Mouse (Mus musculus) MEL (cell line): ENCODE results near the gene Psen1. TPM values are rescaled to one million over a fixed set of nuclear protein-coding genes. Genes with fewer than 3 reads are reported as not detected.

Source experiments
- DNase-seq: peaks from one replicate; pipeline ENCODE4 v3.0.0; 2011; ENCODE audit warnings: low read depth, low spot score
- H3K27ac ChIP-seq: 2 replicates; pipeline ENCODE4 v1.5.1; 2012; ENCODE audit warnings: low read depth, mild to moderate bottlenecking, control low read depth, low read length, moderate library complexity; ENCODE audit not compliant: control insufficient read depth
- H3K27me3 ChIP-seq, 2 experiments: fragments of 150-350 bp in 1 of 2; sonication (generic) in 1 of 2; 2 replicates each; pipeline ENCODE4 v1.6.1; 2012; ENCODE audit warnings: low read length in 2 of 2, mild to moderate bottlenecking in 2 of 2, improper control_type of control experiment in 1 of 2, moderate library complexity in 1 of 2; ENCODE audit not compliant: insufficient read depth in 2 of 2, control insufficient read depth in 1 of 2
- H3K36me3 ChIP-seq, 2 experiments: 2 replicates each; pipeline ENCODE4 v1.6.1; 2012 to 2014; ENCODE audit warnings: low read length in 2 of 2, improper control_type of control experiment in 1 of 2, inconsistent platforms in 1 of 2, mild to moderate bottlenecking in 1 of 2; ENCODE audit not compliant: insufficient read depth in 2 of 2, control insufficient read depth in 1 of 2
- H3K4me1 ChIP-seq, 2 experiments: fragments of 150-350 bp in 1 of 2; sonication (generic) in 1 of 2; 2 replicates each; pipeline ENCODE4 v1.6.1; 2012; ENCODE audit warnings: low read length in 2 of 2, improper control_type of control experiment in 1 of 2, mild to moderate bottlenecking in 1 of 2; ENCODE audit not compliant: insufficient read depth in 2 of 2, control insufficient read depth in 1 of 2
- H3K4me3 ChIP-seq, 2 experiments: fragments of 150-350 bp in 1 of 2; sonication (generic) in 1 of 2; 2 replicates each; pipeline ENCODE4 v1.5.1; 2012; ENCODE audit warnings: low read depth in 2 of 2, low read length in 2 of 2, mild to moderate bottlenecking in 2 of 2, moderate library complexity in 2 of 2, control low read depth in 1 of 2, improper control_type of control experiment in 1 of 2; ENCODE audit not compliant: control insufficient read depth in 1 of 2, insufficient read depth in 1 of 2
- H3K79me2 ChIP-seq: 2 replicates; pipeline ENCODE4 v1.6.1; 2012; ENCODE audit warnings: mild to moderate bottlenecking, low read length, moderate library complexity; ENCODE audit not compliant: control insufficient read depth, poor library complexity, insufficient read depth
- H3K9ac ChIP-seq: 2 replicates; pipeline ENCODE4 v1.6.1; 2012; ENCODE audit warnings: low read depth, mild to moderate bottlenecking, control low read depth, low read length, moderate library complexity; ENCODE audit not compliant: control insufficient read depth, poor library complexity, severe bottlenecking
- H3K9me3 ChIP-seq: fragments of 150-350 bp; sonication (generic); replicated peaks from 2 replicates; pipeline ENCODE4 v1.6.1; 2012; ENCODE audit warnings: mild to moderate bottlenecking, low read length, improper control_type of control experiment, moderate library complexity; ENCODE audit not compliant: insufficient read depth
- CHD1 ChIP-seq: IDR thresholded peaks from 2 replicates; pipeline ENCODE4 v1.6.1; 2012; ENCODE audit warnings: low read depth, mild to moderate bottlenecking, inconsistent platforms, low read length, improper control_type of control experiment
- CTCF ChIP-seq, 3 experiments: IDR thresholded peaks in 2 of 3; conservative IDR thresholded peaks in 1 of 3; 2 replicates each; pipeline ENCODE4 v1.5.1; 2011 to 2012; ENCODE audit warnings: low read length in 3 of 3, low read depth in 2 of 3, mild to moderate bottlenecking in 2 of 3, improper control_type of control experiment in 1 of 3, inconsistent platforms in 1 of 3, mixed read lengths in 1 of 3, moderate library complexity in 1 of 3; ENCODE audit not compliant: control insufficient read depth in 1 of 3, insufficient read depth in 1 of 3, poor library complexity in 1 of 3, severe bottlenecking in 1 of 3
- EP300 ChIP-seq, 2 experiments: IDR thresholded peaks; 2 replicates each; pipeline ENCODE4 v1.6.1; 2011; ENCODE audit warnings: improper control_type of control experiment in 2 of 2, low read length in 2 of 2, low read depth in 1 of 2, mild to moderate bottlenecking in 1 of 2
- ETS1 ChIP-seq: IDR thresholded peaks from 2 replicates; pipeline ENCODE4 v1.6.1; 2012; ENCODE audit warnings: low read depth, mild to moderate bottlenecking, inconsistent platforms, low read length, improper control_type of control experiment, moderate library complexity
- GATA1 ChIP-seq: IDR thresholded peaks from 2 replicates; pipeline ENCODE4 v1.6.1; 2011; ENCODE audit warnings: low read depth, low read length, improper control_type of control experiment
- MAFK ChIP-seq: IDR thresholded peaks from 2 replicates; pipeline ENCODE4 v1.6.1; 2011; ENCODE audit warnings: low read depth, mild to moderate bottlenecking, low read length, improper control_type of control experiment, borderline replicate concordance
- MXI1 ChIP-seq: IDR thresholded peaks from 2 replicates; pipeline ENCODE4 v1.6.1; 2011; ENCODE audit warnings: mild to moderate bottlenecking, low read depth, low read length, improper control_type of control experiment
- NELFE ChIP-seq: IDR thresholded peaks from 2 replicates; pipeline ENCODE4 v1.6.1; 2011; ENCODE audit warnings: low read depth, low read length, improper control_type of control experiment
- NRF1 ChIP-seq: IDR thresholded peaks from 2 replicates; pipeline ENCODE4 v1.6.1; 2014; ENCODE audit warnings: low read depth, mild to moderate bottlenecking, inconsistent platforms, low read length, improper control_type of control experiment, moderate library complexity; ENCODE audit not compliant: poor library complexity, insufficient read depth, severe bottlenecking
- POLR2A ChIP-seq, 2 experiments: IDR thresholded peaks; 2 replicates each; pipeline ENCODE4 v1.6.1; 2011 to 2012; ENCODE audit warnings: low read length in 2 of 2, mild to moderate bottlenecking in 2 of 2, control low read depth in 1 of 2, improper control_type of control experiment in 1 of 2, low read depth in 1 of 2, moderate library complexity in 1 of 2; ENCODE audit not compliant: control insufficient read depth in 1 of 2, insufficient read depth in 1 of 2, poor library complexity in 1 of 2
- POLR2AphosphoS2 ChIP-seq: IDR thresholded peaks from 2 replicates; pipeline ENCODE4 v1.6.1; 2011; ENCODE audit warnings: low read length, improper control_type of control experiment
- RAD21 ChIP-seq: IDR thresholded peaks from 2 replicates; pipeline ENCODE4 v1.6.1; 2011; ENCODE audit warnings: mild to moderate bottlenecking, low read depth, low read length, improper control_type of control experiment
- RCOR1 ChIP-seq: IDR thresholded peaks from 2 replicates; pipeline ENCODE4 v1.6.1; 2012; ENCODE audit warnings: low read depth, mild to moderate bottlenecking, inconsistent platforms, low read length, improper control_type of control experiment
- SIN3A ChIP-seq: IDR thresholded peaks from 2 replicates; pipeline ENCODE4 v1.6.1; 2012; ENCODE audit warnings: low read length, improper control_type of control experiment, inconsistent platforms
- TBP ChIP-seq: IDR thresholded peaks from 2 replicates; pipeline ENCODE4 v1.8.0; 2011; ENCODE audit warnings: low read depth, low read length, improper control_type of control experiment
- UBTF ChIP-seq: IDR thresholded peaks from 2 replicates; pipeline ENCODE4 v1.6.1; 2012; ENCODE audit warnings: low read depth, mild to moderate bottlenecking, inconsistent platforms, low read length, improper control_type of control experiment, moderate library complexity, borderline replicate concordance; ENCODE audit not compliant: insufficient read depth
- USF1 ChIP-seq: IDR thresholded peaks from 2 replicates; pipeline ENCODE4 v1.6.1; 2014; ENCODE audit warnings: low read depth, mild to moderate bottlenecking, inconsistent platforms, low read length, improper control_type of control experiment, moderate library complexity
- USF2 ChIP-seq, 2 experiments: IDR thresholded peaks; 2 replicates each; pipeline ENCODE4 v1.6.1; 2011 to 2012; ENCODE audit warnings: improper control_type of control experiment in 2 of 2, low read length in 2 of 2, borderline replicate concordance in 1 of 2, inconsistent platforms in 1 of 2, low read depth in 1 of 2, mild to moderate bottlenecking in 1 of 2; ENCODE audit not compliant: insufficient read depth in 1 of 2
- ZKSCAN1 ChIP-seq: IDR thresholded peaks from 2 replicates; pipeline ENCODE4 v1.6.1; 2012; ENCODE audit warnings: low read depth, mild to moderate bottlenecking, inconsistent platforms, low read length, improper control_type of control experiment, moderate library complexity
- ZNF384 ChIP-seq: IDR thresholded peaks from 2 replicates; pipeline ENCODE4 v1.6.1; 2012; ENCODE audit warnings: low read depth, mild to moderate bottlenecking, inconsistent platforms, low read length, improper control_type of control experiment
- polyA plus RNA-seq, 2 experiments: library from polyadenylated mRNA; stranded (reverse) in 1 of 2; unstranded in 1 of 2; fragments of >175 nt in 1 of 2; fragments of >200 nt in 1 of 2; gene quantifications; 2 replicates each; pipeline versions ENCODE4 v1.2.1 to v1.2.4; 2012; ENCODE audit warnings: low replicate concordance in 2 of 2, low read depth in 1 of 2; ENCODE audit not compliant: insufficient read length in 2 of 2, insufficient read depth in 1 of 2, missing spikeins in 1 of 2
- total RNA-seq: library from RNA; depleted of rRNA; stranded (reverse); fragments of 300-350 nt; gene quantifications from 2 replicates; pipeline ENCODE4 v1.2.3, GENCODE M21; 2012

The Psen1 gene
- total and polyA plus RNA-seq, 3 experiments, result 45.4 to 63.5 TPM; not detected in 1

- no peak for TF ChIP-seq UBTF
- peak; percentile 68 for TF ChIP-seq NRF1
Observed at GRCm38 (mm10) chr12:83687934-83688315, at the start of gene Psen1 (continued).

- H3K27me3 ChIP-seq, result no peaks in the 10 kb centered on the region
- H3K79me2 ChIP-seq, result peaks cover 40% of the 10 kb centered on the region
- H3K9ac ChIP-seq, result no peak overlapping the region
- TF ChIP-seq USF2 (IDR thresholded peaks at IDR 0.05; ENCODE audit: borderline replicate concordance in 1 of 2, insufficient read depth in 1 of 2, low read depth in 1 of 2, low read length in 2 of 2), result no peak
- TF ChIP-seq ZNF384, result peak; percentile 75
- peaks cover 39 to 64% of the 10 kb centered on the region in 2 experiments for H3K36me3 ChIP-seq
- DNase-seq, result no peak
- H3K27ac ChIP-seq, result no peak overlapping the region
- H3K4me1 ChIP-seq, result peaks cover 1 to 3% of the 10 kb centered on the region in 2 experiments; a peak in 3 of 4 replicates
- H3K4me3 ChIP-seq, result no peak overlapping the region
- H3K9me3 ChIP-seq, result no peaks in the 10 kb centered on the region
Observed at GRCm38 (mm10) chr12:83641233-83641632, 46.7 kb upstream of the Psen1 start.

- Histone ChIP-seq H3K4me1 (peaks cover 0 to 5% of the 10 kb centered on the region in 2 experiments; a peak in 2 of 4 replicates), H3K79me2 (peaks cover 26% of the 10 kb centered on the region), H3K4me3 (no peak overlapping the region), H3K36me3 (peaks cover 32 to 69% of the 10 kb centered on the region in 2 experiments), H3K9ac (no peak overlapping the region), H3K27ac (no peak overlapping the region), H3K27me3 (no peaks in the 10 kb centered on the region), H3K9me3 (no peaks in the 10 kb centered on the region)
- no peak for DNase-seq
- TF ChIP-seq UBTF (no peak), NELFE (no peak), USF1 (no peak), RAD21 (no peak), ZKSCAN1 (no peak), CTCF (IDR thresholded peaks at IDR 0.05 in 2 of 3, conservative IDR thresholded peaks at IDR 0.05 in 1 of 3; ENCODE audit: control insufficient read depth in 1 of 3, insufficient read depth in 1 of 3, low read depth in 2 of 3, low read length in 3 of 3, poor library complexity in 1 of 3, severe bottlenecking in 1 of 3) (no peak), SIN3A (no peak), MAFK (no peak), TBP (no peak)
Observed at GRCm38 (mm10) chr12:83643116-83643515, 44.8 kb upstream of the Psen1 start.

DNA sequence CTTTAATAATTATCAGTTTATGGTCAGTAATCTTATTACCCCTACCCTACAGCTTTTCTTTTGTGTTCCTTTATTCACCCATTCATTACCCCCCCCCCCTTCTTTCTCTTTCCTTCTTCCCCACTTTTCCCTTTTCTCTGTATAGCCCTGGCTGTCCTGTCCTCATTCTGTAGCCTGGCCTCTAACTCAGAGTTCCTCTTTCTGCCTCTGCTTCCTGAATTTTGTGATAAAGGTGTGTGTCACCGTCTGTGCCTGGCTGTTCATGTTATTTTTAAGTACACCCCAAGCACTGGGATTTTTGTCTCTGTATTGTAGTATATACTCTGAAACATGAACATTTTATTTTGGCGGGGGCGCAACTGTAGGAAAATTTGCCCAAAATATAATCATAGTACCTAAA is 37.6 kb upstream of the Psen1 start:
- peaks cover 5 to 16% of the 10 kb centered on the region in 2 experiments for H3K4me1 ChIP-seq
- peak; percentile 46; the same call in 1 of the 2 replicates for TF ChIP-seq GATA1
- no peak for TF ChIP-seq POLR2A (IDR thresholded peaks at IDR 0.05; ENCODE audit: control insufficient read depth in 1 of 2, insufficient read depth in 1 of 2, low read depth in 1 of 2, low read length in 2 of 2, poor library complexity in 1 of 2)
- TF ChIP-seq POLR2AphosphoS2, result 0 out of 2 replicates have a peak, but pooled peaks have one; percentile 10
- TF ChIP-seq NRF1, result no peak
- TF ChIP-seq UBTF, result no peak
- no peak for TF ChIP-seq USF1
- TF ChIP-seq MXI1, result no peak
- 0 out of 2 replicates have a peak, but pooled peaks have one; percentile 13 for TF ChIP-seq ETS1
- no peak for TF ChIP-seq TBP
- peak; percentile 27 to 76; a peak in 3 of 4 replicates for TF ChIP-seq EP300 (IDR thresholded peaks at IDR 0.05; ENCODE audit: low read depth in 1 of 2, low read length in 2 of 2)
- TF ChIP-seq CHD1, result no peak
- peak; percentile 65; the same call in 1 of the 2 replicates for TF ChIP-seq RCOR1
- 0 out of 2 replicates have a peak, but pooled peaks have one; percentile 4 for TF ChIP-seq ZNF384
- H3K9me3 ChIP-seq, result no peaks in the 10 kb centered on the region
- DNase-seq, result peak; percentile 73
- H3K27ac ChIP-seq, result no peak overlapping the region
- H3K79me2 ChIP-seq, result peaks cover 5% of the 10 kb centered on the region; the same call in 1 of the 2 replicates
- no peak overlapping the region for H3K9ac ChIP-seq
- no peaks in the 10 kb centered on the region for H3K27me3 ChIP-seq
- peaks cover 37 to 67% of the 10 kb centered on the region in 2 experiments for H3K36me3 ChIP-seq
- no peak overlapping the region for H3K4me3 ChIP-seq
